Mouse (Mus musculus) megakaryocyte-erythroid progenitor cell, adult 5-6 weeks (primary cell): ENCODE measurements around the gene Mrpl24. TPM values are rescaled to one million over a fixed set of nuclear protein-coding genes. Genes with fewer than 3 reads are reported as not detected.
A peak's percentile ranks its signal among the peaks of the same experiment; 100 is the strongest.

ENCODE experiments used
- ATAC-seq: replicated peaks from 2 replicates; pipeline ENCODE4 v1.8.0; 2016; ENCODE audit warnings: mild to moderate bottlenecking, inconsistent platforms; ENCODE audit not compliant: severe bottlenecking, poor library complexity, low FRiP score, low TSS enrichment
- total RNA-seq, 2 experiments: library from RNA; stranded (forward) in 1 of 2; stranded (reverse) in 1 of 2; fragments of 200-1000, 215-1000 nt in 1 of 2; fragments of >200 nt in 1 of 2; fragmentation: Nextera tagmentation in 1 of 2; gene quantifications; 2 replicates each; pipeline ENCODE4 v1.2.3; 2014 to 2017

The Mrpl24 gene
- total RNA-seq, 2 experiments from 2014 or later: 118 to 201 TPM

- no peak for ATAC-seq
Observed at GRCm38 (mm10) chr3:87909381-87909780, 9.9 kb upstream of the Mrpl24 start.

GRCm38 (mm10) chr3:87909874-87910273 lies 9.4 kb upstream of the Mrpl24 start:
- ATAC-seq: no peak

GRCm38 (mm10) chr3:87910573-87911141 lies 8.6 kb upstream of the Mrpl24 start:
- ATAC-seq: 0 out of 2 replicates have a peak, but pooled peaks have one; percentile 13

- no peak for ATAC-seq
Observed at GRCm38 (mm10) chr3:87913491-87913890, 5.8 kb upstream of the Mrpl24 start.

- ATAC-seq: no peak
Observed at GRCm38 (mm10) chr3:87913891-87914290, 5.4 kb upstream of the Mrpl24 start.

- no peak for ATAC-seq
Observed at GRCm38 (mm10) chr3:87916990-87917389, 2.3 kb upstream of the Mrpl24 start.

GRCm38 (mm10) chr3:87918551-87918950 lies 755 bp upstream of the Mrpl24 start:
- ATAC-seq: no peak

GRCm38 (mm10) chr3:87920270-87920943 lies 1.1 kb downstream of the Mrpl24 start:
- ATAC-seq: no peak

- no peak for ATAC-seq
Observed at GRCm38 (mm10) chr3:87924996-87925395, 5.7 kb downstream of the Mrpl24 start.

GRCm38 (mm10) chr3:87927452-87927851 lies 8.1 kb downstream of the Mrpl24 start:
- no peak for ATAC-seq

GRCm38 (mm10) chr3:87929341-87930077 lies 10.2 kb downstream of the Mrpl24 start:
- peak; percentile 46 for ATAC-seq

GRCm38 (mm10) chr3:87930078-87930795 lies 10.9 kb downstream of the Mrpl24 start, which contains the start of the genes Isg20l2 and Rrnad1:
TSS of gene Isg20l2 (plus strand) at chr3:87930314.
TSS of gene Rrnad1 (minus strand) at chr3:87930717.
- peak; percentile 93 for ATAC-seq

- no peak for ATAC-seq
Observed at GRCm38 (mm10) chr3:87934026-87934425, 14.7 kb downstream of the Mrpl24 start.

GRCm38 (mm10) chr3:87934501-87934900 lies 15.2 kb downstream of the Mrpl24 start:
- ATAC-seq: no peak

GRCm38 (mm10) chr3:87935201-87935600 lies 15.9 kb downstream of the Mrpl24 start:
- ATAC-seq: no peak

GRCm38 (mm10) chr3:87935776-87936175 lies 16.5 kb downstream of the Mrpl24 start:
- ATAC-seq: peak; percentile 49; the same call in 1 of the 2 replicates

GRCm38 (mm10) chr3:87940611-87941010 lies 21.3 kb downstream of the Mrpl24 start:
- no peak for ATAC-seq

GRCm38 (mm10) chr3:87942471-87942870 lies 23.2 kb downstream of the Mrpl24 start:
- ATAC-seq: no peak

GRCm38 (mm10) chr3:87943586-87943985 lies 24.3 kb downstream of the Mrpl24 start:
- no peak for ATAC-seq
